Mouse (Mus musculus) small intestine, adult 2 months (tissue): Measurements from ENCODE around the gene Mrtfa.

Source experiments
- CTCF ChIP-seq: fragments of 200-500 bp; IDR thresholded peaks from 2 replicates; pipeline ENCODE4 v1.5.1; 2012; ENCODE audit warnings: low read depth, mild to moderate bottlenecking, control low read depth, inconsistent platforms, low read length, moderate library complexity, mixed read lengths; ENCODE audit not compliant: insufficient replicate concordance, insufficient read length; ENCODE audit errors: extremely low read depth
- POLR2A ChIP-seq: fragments of 200-500 bp; IDR thresholded peaks from 2 replicates; pipeline ENCODE4 v1.6.1; 2012; ENCODE audit warnings: low read depth, mild to moderate bottlenecking, control low read depth, inconsistent platforms, low read length, moderate library complexity

DNA sequence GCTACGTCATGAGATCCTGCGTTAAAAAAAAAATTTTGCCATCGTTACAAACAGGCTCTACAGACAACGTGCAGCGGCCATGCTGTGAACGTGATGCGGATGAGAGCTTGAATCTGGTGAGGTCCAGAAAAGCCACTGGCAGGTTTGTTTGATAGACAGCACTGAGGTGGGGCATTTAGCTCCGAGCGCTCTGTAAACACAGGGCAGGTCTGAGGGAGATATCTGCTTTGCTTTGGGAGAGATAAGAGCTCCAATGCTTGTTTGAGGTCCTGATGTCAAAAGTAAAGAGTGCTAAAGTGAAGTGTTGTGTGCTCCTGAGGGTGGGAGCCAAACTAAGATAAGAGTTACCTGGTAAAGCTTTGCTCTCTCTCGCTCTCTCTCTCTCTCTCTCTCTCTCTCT is 6.6 kb upstream of the Mrtfa start:
- TF ChIP-seq POLR2A (no peak), CTCF (no peak)
